Mouse (Mus musculus) gastrocnemius, postnatal 25 days (tissue): Measurements from ENCODE around the gene Matn1. TPM values are rescaled to one million over a fixed set of nuclear protein-coding genes. Genes with fewer than 3 reads are reported as not detected.

Source experiments
- DNase-seq: peaks from one replicate; pipeline ENCODE4 v3.0.0; 2022
- total RNA-seq, 2 experiments: library from RNA; stranded (reverse); gene quantifications; 1 replicate in 1 of 2; 2 replicates in 1 of 2; pipeline ENCODE4 v1.2.3; 2021

Gene Matn1
- total RNA-seq, 2 experiments from 2014 or later, result not detected

GRCm38 (mm10) chr4:130984416-130985182 is 40.4 kb downstream of the Matn1 start:
- DNase-seq, result no peak

DNA sequence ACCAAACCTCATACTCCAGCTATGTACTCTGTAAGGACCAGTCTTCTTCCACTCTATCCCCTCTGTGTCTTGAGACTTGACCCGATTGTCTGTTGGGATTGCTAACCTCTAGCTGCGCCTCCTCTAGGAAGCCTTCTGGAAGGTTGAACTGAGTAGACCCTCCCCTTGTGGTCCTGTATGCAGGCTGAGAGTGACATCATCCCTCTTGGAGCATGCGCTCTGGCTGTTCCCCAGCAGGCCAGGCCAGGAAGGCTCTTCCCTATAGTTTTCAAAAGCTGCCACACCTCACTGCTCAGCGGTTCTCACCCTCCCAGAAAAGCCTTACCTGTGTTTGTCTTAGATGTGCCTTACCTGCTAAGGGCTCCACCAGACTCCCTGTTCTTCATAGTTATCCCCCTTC is 42.9 kb downstream of the Matn1 start:
- DNase-seq, result no peak

DNA sequence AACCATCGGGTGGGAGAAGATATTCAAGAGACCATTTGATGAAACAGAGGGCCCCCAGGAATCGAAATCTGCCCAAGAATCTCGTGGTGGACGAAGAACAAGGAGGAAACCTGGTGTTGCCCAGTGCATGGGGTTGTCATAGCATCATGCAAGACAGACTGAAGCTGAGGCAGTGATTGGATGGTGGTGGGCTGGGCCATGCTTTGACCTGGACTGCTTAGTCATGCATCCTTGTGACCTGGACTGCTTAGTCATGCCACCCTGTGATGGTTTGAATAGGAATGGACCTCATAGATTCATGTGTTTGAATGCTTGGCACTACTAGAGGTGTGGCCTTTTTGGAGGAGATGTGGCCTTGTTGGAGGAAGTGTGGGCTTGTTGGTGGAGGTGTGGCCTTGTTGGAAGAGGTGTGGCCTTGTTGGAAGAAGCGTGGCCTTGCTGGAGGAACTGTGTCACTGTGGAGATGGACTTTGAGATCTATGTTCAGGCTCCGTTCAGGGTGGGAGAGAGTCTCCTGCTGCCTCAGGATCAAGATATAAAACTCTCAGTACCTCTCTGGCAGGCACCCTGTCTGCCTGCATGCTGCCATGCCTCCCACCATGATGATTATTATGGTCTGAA is 44.1 kb downstream of the Matn1 start:
- DNase-seq, result no peak

GRCm38 (mm10) chr4:130989146-130989545 is 45.0 kb downstream of the Matn1 start:
- no peak for DNase-seq

DNA sequence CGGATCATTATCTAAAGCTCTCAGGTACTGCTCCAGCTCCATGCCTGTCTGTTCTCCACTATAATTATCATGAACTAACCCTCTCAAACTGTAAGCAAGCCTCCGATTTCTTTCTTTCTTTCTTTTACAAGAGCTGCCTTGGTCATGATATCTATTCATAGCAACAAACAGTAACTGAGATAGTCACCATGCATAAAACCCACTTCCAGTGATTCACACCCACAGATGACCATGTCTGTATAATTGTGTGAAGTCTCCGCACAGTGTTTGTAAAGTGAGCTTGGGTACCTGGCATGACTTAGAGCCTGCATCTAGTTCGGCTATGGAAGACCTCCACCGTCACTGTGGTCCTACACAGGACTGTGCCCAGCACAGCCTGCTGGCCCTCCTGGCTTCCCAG is 46.8 kb downstream of the Matn1 start:
- no peak for DNase-seq

DNA sequence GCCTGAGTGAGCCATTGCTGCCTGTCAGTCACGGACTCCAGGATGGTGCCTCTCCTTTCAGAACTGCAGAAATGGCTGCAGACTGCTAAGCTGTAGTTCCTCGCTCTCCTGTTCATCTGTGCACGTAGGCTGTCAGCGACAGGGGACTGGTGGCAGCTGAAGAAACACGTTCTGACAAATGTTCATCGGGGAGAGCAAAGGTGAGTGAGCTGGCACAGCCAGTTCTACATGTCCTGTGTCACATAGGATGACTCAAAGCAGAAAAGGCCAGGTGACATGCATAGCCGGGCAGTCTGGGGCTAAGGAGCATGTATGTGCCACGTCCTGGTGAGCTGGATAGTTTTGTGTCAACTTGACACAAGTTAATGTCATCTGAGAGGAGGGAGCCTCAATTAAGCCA is 50.4 kb downstream of the Matn1 start:
- no peak for DNase-seq

GRCm38 (mm10) chr4:130999744-131000527 is 55.8 kb downstream of the Matn1 start:
- no peak for DNase-seq

- no peak for DNase-seq
These were observed 56.5 kb downstream of the Matn1 start for GRCm38 (mm10) chr4:131000614-131001178.

Other genes with a start within 250 kb of the Matn1 start
- gene Sdc3, start 151.8 kb upstream of the Matn1 start, total RNA-seq, result 10 to 100 TPM; 12.6 to 14.4 TPM
- gene Laptm5, start 31.3 kb upstream of the Matn1 start, total RNA-seq, result 1 to 10 TPM; 3.1 to 6.7 TPM